ENCODE assay signal across 31 mouse cellular contexts in the genomic region with DNA sequence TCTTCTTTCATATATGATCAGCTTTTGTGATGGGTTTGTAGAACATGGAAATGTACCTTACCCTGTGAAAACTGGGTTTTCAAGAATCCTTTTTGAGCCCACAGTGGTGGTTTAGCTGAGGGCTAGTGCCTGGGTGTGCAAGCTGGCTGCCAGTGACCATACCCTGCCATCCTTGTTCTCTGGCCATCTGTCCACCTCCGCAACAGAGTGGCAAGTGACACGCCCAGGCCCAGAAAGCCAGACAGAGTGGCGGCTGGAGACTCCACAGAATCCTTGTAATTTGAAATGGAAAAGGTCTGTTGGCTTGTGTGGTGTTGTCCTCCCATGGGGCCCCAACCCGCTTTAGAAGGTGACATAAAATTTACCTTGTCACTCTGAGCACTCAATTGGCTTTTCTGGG. TPM values are rescaled to one million over a fixed set of nuclear protein-coding genes. Genes with fewer than 3 reads are reported as not detected.
A peak's percentile ranks its signal among the peaks of the same experiment; 100 is the strongest.
DNase-seq lines count a peak whose midpoint lies in the region; ATAC-seq and TF ChIP-seq lines count a peak whose summit lies in the region.
"Had no signal": no experiment of that assay in that cellular context is flagged by ENCODE, and none has a peak within 500 bp of the region (broad histone marks: within the 10 kb centered on the region; RNA-seq: fewer than 3 reads in every experiment).

No protein-coding gene starts in this region.

- H3K9ac ChIP-seq in heart, adult 2 months (ENCODE audit: low read depth, low read length): no peak overlapping the region
- no peak overlapping the region for H3K9ac ChIP-seq in midbrain, embryonic 13.5 days (replicated peaks)
- H3K9ac ChIP-seq: embryonic facial prominence, embryonic 13.5 days; forebrain, embryonic 12.5 days; forebrain, postnatal 0 days; heart, embryonic 12.5 days; hindbrain, embryonic 13.5 days; limb, embryonic 13.5 days; neural tube, embryonic 13.5 days had no signal

- H3K9me3 ChIP-seq in midbrain, embryonic 13.5 days: no peaks in the 10 kb centered on the region
- H3K9me3 ChIP-seq: embryonic facial prominence, embryonic 13.5 days; forebrain, embryonic 12.5 days; heart, embryonic 12.5 days; hindbrain, embryonic 13.5 days; limb, embryonic 13.5 days; neural tube, embryonic 13.5 days had no signal

- no peak for TF ChIP-seq EP300 in heart, adult 2 months (IDR thresholded peaks at IDR 0.05; ENCODE audit: insufficient read depth, low read depth, low read length)

- H3K27ac ChIP-seq in heart, adult 2 months: peak overlapping the region; percentile 62
- H3K27ac ChIP-seq in midbrain, embryonic 13.5 days: no peak overlapping the region
- H3K27ac ChIP-seq: embryonic facial prominence, embryonic 13.5 days; forebrain, embryonic 12.5 days; left cerebral cortex, adult 2 months; limb, embryonic 13.5 days; neural tube, embryonic 13.5 days had no signal

- no peak for TF ChIP-seq CTCF in heart, adult 2 months (IDR thresholded peaks at IDR 0.05)

- no peak overlapping the region for H3K4me2 ChIP-seq in midbrain, embryonic 13.5 days (replicated peaks)
- H3K4me2 ChIP-seq: embryonic facial prominence, embryonic 13.5 days; forebrain, embryonic 12.5 days; heart, embryonic 12.5 days; hindbrain, embryonic 13.5 days; limb, embryonic 13.5 days; liver, embryonic 11.5 days; midbrain, embryonic 11.5 days; neural tube, embryonic 13.5 days had no signal

- peaks cover 16% of the 10 kb centered on the region for H3K36me3 ChIP-seq in heart, adult 2 months (ENCODE audit: control insufficient read depth, insufficient read depth, low read length)
- no peaks in the 10 kb centered on the region for H3K36me3 ChIP-seq in midbrain, embryonic 13.5 days
- H3K36me3 ChIP-seq: forebrain, embryonic 12.5 days; hindbrain, embryonic 13.5 days; neural tube, embryonic 13.5 days had no signal

- H3K79me2 ChIP-seq in heart, adult 2 months (replicated peaks; ENCODE audit: control insufficient read depth, insufficient read depth, low read length): peaks cover 5% of the 10 kb centered on the region; the same call in 1 of the 2 replicates

- WGBS in heart, adult 2 months: 75% methylated on average over 4 of the region's 4 CpGs
- 95% methylated on average over 4 of the region's 4 CpGs for WGBS in midbrain, embryonic 13.5 days

- intact Hi-C loops in heart, adult 2 months (cut with DNase I): no loop called here

- H3K27me3 ChIP-seq in heart, adult 2 months (ENCODE audit: control insufficient read depth, insufficient read depth, low read length): no peaks in the 10 kb centered on the region
- H3K27me3 ChIP-seq in midbrain, embryonic 13.5 days: no peaks in the 10 kb centered on the region
- H3K27me3 ChIP-seq: embryonic facial prominence, embryonic 13.5 days; forebrain, embryonic 12.5 days; hindbrain, embryonic 13.5 days; limb, embryonic 13.5 days; neural tube, embryonic 13.5 days; Patski had no signal

- no peak for TF ChIP-seq POLR2A in heart, adult 2 months (IDR thresholded peaks at IDR 0.05; ENCODE audit: insufficient read depth, low read depth, low read length)

- H3K4me1 ChIP-seq in heart, adult 2 months (ENCODE audit: control insufficient read depth, insufficient read depth, low read length): peaks cover 38% of the 10 kb centered on the region
- peaks cover 31% of the 10 kb centered on the region for H3K4me1 ChIP-seq in midbrain, embryonic 13.5 days (replicated peaks)

- no peak for ATAC-seq in midbrain, embryonic 13.5 days
- ATAC-seq: forebrain, postnatal 0 days; intestine, postnatal 0 days; Patski had no signal

- no peak for DNase-seq in heart, adult 2 months
- no peak for DNase-seq in heart, adult 11 months
- peak; percentile 87 for DNase-seq in brain, adult 2 months (ENCODE audit: low read depth, low spot score)
- peak; percentile 81 for DNase-seq in cerebellum, adult 11-12 months
- DNase-seq in cerebellum, adult 9-11 months: peak; percentile 83
- DNase-seq in layer of hippocampus, adult 18-20 months (ENCODE audit: low spot score in 2 of 2): no peak
- no peak for DNase-seq in frontal cortex, postnatal 10 days (ENCODE audit: low spot score in 2 of 2)
- DNase-seq: adrenal gland, postnatal 14 days; forebrain, postnatal 0 days; gastrocnemius, postnatal 14 days; heart, adult 18-20 months; heart, postnatal 4 days; kidney, adult 9 months; kidney, postnatal 14 days; lung, postnatal 36 days; right cerebral cortex, postnatal 4 days; thymus, postnatal 4 days had no signal

- no peak overlapping the region for H3K4me3 ChIP-seq in heart, adult 2 months
- no peak overlapping the region for H3K4me3 ChIP-seq in midbrain, embryonic 13.5 days (replicated peaks)
- H3K4me3 ChIP-seq: embryonic facial prominence, embryonic 13.5 days; erythroblast, embryonic 14.5 days; forebrain, embryonic 12.5 days; heart, embryonic 12.5 days; hindbrain, embryonic 13.5 days; left cerebral cortex, adult 2 months; limb, embryonic 13.5 days; myocyte; neural tube, embryonic 13.5 days had no signal

RNA-seq across cellular contexts. Expression of gene Itpkb, which starts 31.9 kb away (rescaled TPM):
- 10 to 100 TPM; 50.0 to 50.7 TPM for total RNA-seq in heart, adult 2 months (2021)
- polyA plus RNA-seq in heart, adult 2 months (2012; rRNA removed): 21.5 and 29.9 TPM in 2 replicates
- 10 to 100 TPM; 27.2 to 27.4 TPM for total RNA-seq in layer of hippocampus, adult 18-20 months (2021)
- polyA plus RNA-seq in midbrain, embryonic 13.5 days (2015; fragmentation: Nextera tagmentation; extraction: Ambion mirVana): 2.2 and 2.5 TPM in 2 replicates

Comparison
In these comparisons a context has a peak if more than half of its experiments do, and no peak if none do; other contexts are left out.
1. DNase-seq: peak in brain, adult 2 months (single experiment), cerebellum, adult 11-12 months (single experiment) and cerebellum, adult 9-11 months (single experiment); none in heart, adult 2 months (0 of 2), heart, adult 11 months (single experiment), layer of hippocampus, adult 18-20 months (0 of 2) and frontal cortex, postnatal 10 days (0 of 2).